Mouse (Mus musculus) CD4-positive, CD25-positive, alpha-beta regulatory T cell, adult 2 months (primary cell): ENCODE measurements around the gene Msi2.

Experiments
- DNase-seq: peaks from one replicate; pipeline ENCODE4 v3.0.0-alpha.2; 2012; ENCODE audit warnings: low read depth, low spot score

Msi2 gene

GRCm38 (mm10) chr11:88614527-88615305 is 103.6 kb downstream of the Msi2 start:
- peak; percentile 63 for DNase-seq

GRCm38 (mm10) chr11:88613771-88614526 is 104.4 kb downstream of the Msi2 start:
- peak; percentile 61 for DNase-seq

GRCm38 (mm10) chr11:88613008-88613407 is 105.3 kb downstream of the Msi2 start:
- DNase-seq = no peak

GRCm38 (mm10) chr11:88612141-88612540 is 106.2 kb downstream of the Msi2 start:
- DNase-seq = no peak

GRCm38 (mm10) chr11:88610809-88611208 is 107.5 kb downstream of the Msi2 start:
- no peak for DNase-seq

GRCm38 (mm10) chr11:88610112-88610511 is 108.2 kb downstream of the Msi2 start:
- DNase-seq = no peak

- DNase-seq = peak; percentile 29
These were observed 109.7 kb downstream of the Msi2 start for GRCm38 (mm10) chr11:88608584-88608983.

- no peak for DNase-seq
These were observed 110.5 kb downstream of the Msi2 start for GRCm38 (mm10) chr11:88607725-88608383.

GRCm38 (mm10) chr11:88605771-88606170 is 112.5 kb downstream of the Msi2 start:
- no peak for DNase-seq

GRCm38 (mm10) chr11:88605098-88605525 is 113.2 kb downstream of the Msi2 start:
- no peak for DNase-seq

GRCm38 (mm10) chr11:88604635-88605034 is 113.7 kb downstream of the Msi2 start:
- DNase-seq = no peak

GRCm38 (mm10) chr11:88603366-88603765 is 114.9 kb downstream of the Msi2 start:
- no peak for DNase-seq

- no peak for DNase-seq
These were observed 115.7 kb downstream of the Msi2 start for GRCm38 (mm10) chr11:88602471-88603120.

GRCm38 (mm10) chr11:88600194-88600593 is 118.1 kb downstream of the Msi2 start:
- no peak for DNase-seq

- DNase-seq = peak; percentile 65
These were observed 118.8 kb downstream of the Msi2 start for GRCm38 (mm10) chr11:88599332-88600130.

GRCm38 (mm10) chr11:88598848-88599175 is 119.5 kb downstream of the Msi2 start:
- peak; percentile 72 for DNase-seq

GRCm38 (mm10) chr11:88598150-88598847 is 120.0 kb downstream of the Msi2 start:
- DNase-seq = no peak

GRCm38 (mm10) chr11:88595616-88596015 is 122.7 kb downstream of the Msi2 start:
- DNase-seq = peak; percentile 75

GRCm38 (mm10) chr11:88594804-88595611 is 123.3 kb downstream of the Msi2 start:
- DNase-seq = no peak

- no peak for DNase-seq
These were observed 124.3 kb downstream of the Msi2 start for GRCm38 (mm10) chr11:88594010-88594409.
